Mouse (Mus musculus) Patski (cell line): ENCODE results near the gene Krt42. TPM values are rescaled to one million over a fixed set of nuclear protein-coding genes. Genes with fewer than 3 reads are reported as not detected.
"Not testable (repeated sequence)": the region's sequence is repeated elsewhere in the genome, so short reads cannot be mapped to it uniquely, and the experiment has no call there.

ENCODE experiments used
- ATAC-seq: fragments of 100-300 bp; one replicate; pipeline ENCODE4 v1.8.0; 2021
- CTCF ChIA-PET: fragments of 350-600 bp; sonication (Branson Sonifier 250); formaldehyde crosslinking; loops from one replicate; lab custom pipeline; 2022; ENCODE audit warnings: inconsistent platforms; lab: Charles Lee
- POLR2A ChIA-PET: fragments of 350-600 bp; sonication (Branson Sonifier 250); formaldehyde crosslinking; loops from one replicate; lab custom pipeline; 2022; ENCODE audit warnings: antibody characterized with exemption, inconsistent platforms; lab: Charles Lee
- DNase-seq: peaks from one replicate; pipeline ENCODE4 v3.0.0-alpha.2; 2011; ENCODE audit warnings: low read depth, low spot score
- H3K27me3 ChIP-seq: fragments of 371-371 bp; one replicate; pipeline ENCODE4 v1.5.1; 2021
- CTCF ChIP-seq: fragments of 100-300 bp; IDR thresholded peaks from one replicate; pipeline ENCODE4 v1.5.1; 2021
- in situ Hi-C: fragments of 300-500 bp; cut with MboI; formaldehyde crosslinking; loops from 3 replicates; pipeline ENCODE4 v1.11.1; 2018; ENCODE audit warnings: low pct_unique_long_range_greater_than_20kb, mixed read lengths
- polyA plus RNA-seq: library from polyadenylated mRNA; unstranded; gene quantifications from one replicate; pipeline ENCODE4 v1.2.3, GENCODE M21; 2021

Gene Krt42
- polyA plus RNA-seq, 1 experiment from 2014 or later: 0.08 TPM

- no peaks in the 10 kb centered on the region for H3K27me3 ChIP-seq
- ChIA-PET POLR2A (no interaction called here), CTCF (no interaction called here)
- DNase-seq: no peak
- in situ Hi-C loops: no loop called here
- TF ChIP-seq CTCF: no peak
- no peak for ATAC-seq
Observed at GRCm38 (mm10) chr11:100259079-100259478, 10.6 kb downstream of the Krt42 start.

- no peak for TF ChIP-seq CTCF
- ATAC-seq (no peak), DNase-seq (no peak)
- POLR2A ChIA-PET: no interaction called here
- no peaks in the 10 kb centered on the region for H3K27me3 ChIP-seq
- CTCF ChIA-PET: interaction anchor here (1.2 kb wide), 1 partner anchor 37 kb away, joined by 3 read pairs; no protein-coding TSS in a partner anchor
- in situ Hi-C loops: no loop called here
Observed at GRCm38 (mm10) chr11:100257967-100258366, 11.7 kb downstream of the Krt42 start.

- no peak for TF ChIP-seq CTCF
- CTCF ChIA-PET: no interaction called here
- POLR2A ChIA-PET: no interaction called here
- H3K27me3 ChIP-seq: no peaks in the 10 kb centered on the region
- in situ Hi-C loops: no loop called here
- ATAC-seq (no peak), DNase-seq (no peak)
Observed at GRCm38 (mm10) chr11:100255514-100255913, 14.2 kb downstream of the Krt42 start.

GRCm38 (mm10) chr11:100254360-100255090 lies 15.1 kb downstream of the Krt42 start:
- in situ Hi-C loops: no loop called here
- DNase-seq (no peak), ATAC-seq (peak; percentile 8)
- CTCF ChIA-PET: no interaction called here
- no peak for TF ChIP-seq CTCF
- no peaks in the 10 kb centered on the region for H3K27me3 ChIP-seq
- POLR2A ChIA-PET: no interaction called here

- no peak for TF ChIP-seq CTCF
- in situ Hi-C loops: no loop called here
- POLR2A ChIA-PET: no interaction called here
- CTCF ChIA-PET: no interaction called here
- no peak for DNase-seq
- H3K27me3 ChIP-seq: no peaks in the 10 kb centered on the region
- ATAC-seq: no peak
Observed at GRCm38 (mm10) chr11:100248852-100249465, 20.7 kb downstream of the Krt42 start, which contains the start of gene Krt16. Gene Krt16, minus strand, starts transcription at chr11:100248902.

- POLR2A ChIA-PET, CTCF ChIA-PET, ATAC-seq, DNase-seq, in situ Hi-C loops: not testable (repeated sequence)
- peaks cover 13% of the 10 kb centered on the region for H3K27me3 ChIP-seq
Observed at GRCm38 (mm10) chr11:100246471-100246870, 23.2 kb downstream of the Krt42 start.

GRCm38 (mm10) chr11:100240272-100240671 lies 29.4 kb downstream of the Krt42 start:
- DNase-seq, in situ Hi-C loops, ATAC-seq, CTCF ChIA-PET, POLR2A ChIA-PET: not testable (repeated sequence)
- H3K27me3 ChIP-seq: peaks cover 40% of the 10 kb centered on the region

GRCm38 (mm10) chr11:100221741-100222140 lies 47.9 kb downstream of the Krt42 start:
- DNase-seq: no peak
- TF ChIP-seq CTCF: no peak
- ATAC-seq: no peak
- ChIA-PET CTCF (no interaction called here), POLR2A (no interaction called here)
- in situ Hi-C loops: no loop called here
- peaks cover 13% of the 10 kb centered on the region for H3K27me3 ChIP-seq

GRCm38 (mm10) chr11:100219304-100219703 lies 50.4 kb downstream of the Krt42 start:
- POLR2A ChIA-PET: no interaction called here
- CTCF ChIA-PET: no interaction called here
- peaks cover 16% of the 10 kb centered on the region for H3K27me3 ChIP-seq
- in situ Hi-C loops: no loop called here
- DNase-seq (no peak), ATAC-seq (no peak)
- TF ChIP-seq CTCF: no peak

Other genes with a start within 250 kb of the Krt42 start
- gene Krt33b, start 240.0 kb downstream of the Krt42 start, polyA plus RNA-seq: 0.18 TPM
- not detected for gene Krt34, start 228.3 kb downstream of the Krt42 start, polyA plus RNA-seq
- gene Krt31, start 219.3 kb downstream of the Krt42 start, polyA plus RNA-seq: not detected
- gene Krt32, start 181.6 kb downstream of the Krt42 start, polyA plus RNA-seq: not detected
- not detected for gene Krt35, start 173.6 kb downstream of the Krt42 start, polyA plus RNA-seq
- not detected for gene Krt36, start 164.2 kb downstream of the Krt42 start, polyA plus RNA-seq
- not detected for gene Krt13, start 148.3 kb downstream of the Krt42 start, polyA plus RNA-seq
- gene Krt15, start 133.9 kb downstream of the Krt42 start, polyA plus RNA-seq: 0.74 TPM
- gene Krt19, start 121.2 kb downstream of the Krt42 start, polyA plus RNA-seq: not detected
- not detected for gene Krt9, start 76.6 kb downstream of the Krt42 start, polyA plus RNA-seq
- gene Krt14, start 62.3 kb downstream of the Krt42 start, polyA plus RNA-seq: not detected
- not detected for gene Krt16, start 21.0 kb downstream of the Krt42 start, polyA plus RNA-seq
- 0.10 TPM for gene Krt17, start 8.8 kb downstream of the Krt42 start, polyA plus RNA-seq
- 674 TPM for gene Eif1, start 50.0 kb upstream of the Krt42 start, polyA plus RNA-seq
- not detected for gene Gast, start 64.5 kb upstream of the Krt42 start, polyA plus RNA-seq
- 23.9 TPM for gene Hap1, start 86.3 kb upstream of the Krt42 start, polyA plus RNA-seq
- 71.6 TPM for gene Jup, start 127.9 kb upstream of the Krt42 start, polyA plus RNA-seq
- gene P3h4, start 145.0 kb upstream of the Krt42 start, polyA plus RNA-seq: 29.1 TPM
- 0.10 TPM for gene Fkbp10, start 145.8 kb upstream of the Krt42 start, polyA plus RNA-seq
- gene Nt5c3b, start 171.9 kb upstream of the Krt42 start, polyA plus RNA-seq: 59.8 TPM
- 0.44 TPM for gene Klhl10, start 172.0 kb upstream of the Krt42 start, polyA plus RNA-seq
- 10.9 TPM for gene Klhl11, start 202.9 kb upstream of the Krt42 start, polyA plus RNA-seq